Mouse (Mus musculus) embryonic facial prominence, embryonic 13.5 days (tissue): ENCODE measurements around the gene Gm44503. TPM values are rescaled to one million over a fixed set of nuclear protein-coding genes. Genes with fewer than 3 reads are reported as not detected.

Source experiments
- ATAC-seq: fragments of 200-750 bp; cut with Nextera tagmentation; 2 replicates; pipeline ENCODE4 v1.8.0; 2017; ENCODE audit warnings: low read depth; ENCODE audit not compliant: insufficient number of reproducible peaks, insufficient read depth, low FRiP score, low TSS enrichment
- H3K27ac ChIP-seq: fragments of 300-500 bp; sonication (generic); 2 replicates; pipeline ENCODE4 v1.5.1; 2015; ENCODE audit warnings: moderate library complexity, mild to moderate bottlenecking, inconsistent platforms
- H3K27me3 ChIP-seq: fragments of 300-500 bp; sonication (generic); 2 replicates; pipeline ENCODE4 v1.6.1; 2015; ENCODE audit warnings: mild to moderate bottlenecking, inconsistent platforms
- H3K36me3 ChIP-seq: fragments of 300-500 bp; sonication (generic); 2 replicates; pipeline ENCODE4 v1.6.1; 2015; ENCODE audit warnings: mild to moderate bottlenecking, inconsistent platforms
- H3K4me1 ChIP-seq: fragments of 300-500 bp; sonication (generic); 2 replicates; pipeline ENCODE4 v1.6.1; 2015; ENCODE audit warnings: inconsistent platforms
- H3K4me2 ChIP-seq: fragments of 300-500 bp; sonication (generic); 2 replicates; pipeline ENCODE4 v1.6.1; 2015; ENCODE audit warnings: moderate library complexity, mild to moderate bottlenecking, inconsistent platforms
- H3K4me3 ChIP-seq: fragments of 300-500 bp; sonication (generic); 2 replicates; pipeline ENCODE4 v1.5.1; 2015; ENCODE audit warnings: mild to moderate bottlenecking, inconsistent platforms
- H3K9ac ChIP-seq: fragments of 300-500 bp; sonication (generic); 2 replicates; pipeline ENCODE4 v1.6.1; 2015; ENCODE audit warnings: mild to moderate bottlenecking, inconsistent platforms
- H3K9me3 ChIP-seq: fragments of 300-500 bp; sonication (generic); 2 replicates; pipeline ENCODE4 v1.6.1; 2016; ENCODE audit warnings: inconsistent platforms
- WGBS: fragments of 180-500 bp; shearing (Covaris S2); methylation state at CpG from one replicate; pipeline ENCODE4 v1.1.7; 2015; ENCODE audit warnings: mixed read lengths; 5-methylcytosine and 5-hydroxymethylcytosine counted together
- polyA plus RNA-seq: library from polyadenylated mRNA; unstranded; fragments of >200 nt; fragmentation: Nextera tagmentation; extraction: Ambion mirVana; gene quantifications from 2 replicates; pipeline ENCODE4 v1.2.1, GENCODE M21; 2015

Gm44503 gene
- polyA plus RNA-seq: not detected in 2 replicates

GRCm38 (mm10) chr9:72958521-72959450 lies at the start of gene Gm44503, which contains the start of gene Dyx1c1:
Gene Gm44503 (plus strand): TSS chr9:72958852.
Gene Dyx1c1 (plus strand): TSS chr9:72958785.
- H3K4me3 ChIP-seq: peak within 1 kb of the TSS; percentile 64
- peak within 1 kb of the TSS; percentile 75 for H3K27ac ChIP-seq
- WGBS: 2% methylated on average over 43 of the region's 43 CpGs
- peaks cover 8% of the 10 kb centered on the region; the same call in 1 of the 2 replicates for H3K4me1 ChIP-seq
- ATAC-seq: peak; percentile 68; the same call in 1 of the 2 replicates
- H3K27me3 ChIP-seq: no peaks in the 10 kb centered on the region
- no peaks in the 10 kb centered on the region for H3K36me3 ChIP-seq
- H3K4me2 ChIP-seq: peak within 1 kb of the TSS; percentile 77
- H3K9me3 ChIP-seq: no peaks in the 10 kb centered on the region
- peak within 1 kb of the TSS; percentile 68 for H3K9ac ChIP-seq

- Histone ChIP-seq H3K36me3 (peaks cover 2% of the 10 kb centered on the region; the same call in 1 of the 2 replicates), H3K4me1 (peaks cover 19% of the 10 kb centered on the region), H3K4me2 (no peak overlapping the region), H3K9ac (no peak overlapping the region), H3K4me3 (no peak overlapping the region), H3K27ac (no peak overlapping the region), H3K9me3 (no peaks in the 10 kb centered on the region), H3K27me3 (no peaks in the 10 kb centered on the region)
- no peak for ATAC-seq
- WGBS: 88% methylated on average over 2 of the region's 2 CpGs
Measured at GRCm38 (mm10) chr9:72911381-72911780, 47.3 kb upstream of the Gm44503 start.

GRCm38 (mm10) chr9:72913551-72913950 lies 45.1 kb upstream of the Gm44503 start:
- ATAC-seq: no peak
- Histone ChIP-seq H3K27ac (no peak overlapping the region), H3K9me3 (no peaks in the 10 kb centered on the region), H3K4me2 (no peak overlapping the region), H3K27me3 (no peaks in the 10 kb centered on the region), H3K9ac (no peak overlapping the region), H3K4me3 (no peak overlapping the region), H3K36me3 (peaks cover 2% of the 10 kb centered on the region; the same call in 1 of the 2 replicates), H3K4me1 (peaks cover 8% of the 10 kb centered on the region; the same call in 1 of the 2 replicates)
- WGBS: 82% methylated on average over 6 of the region's 6 CpGs

- Histone ChIP-seq H3K36me3 (peaks cover 2% of the 10 kb centered on the region; the same call in 1 of the 2 replicates), H3K27me3 (no peaks in the 10 kb centered on the region), H3K9me3 (no peaks in the 10 kb centered on the region), H3K4me3 (no peak overlapping the region), H3K4me2 (no peak overlapping the region), H3K9ac (no peak overlapping the region), H3K4me1 (no peaks in the 10 kb centered on the region), H3K27ac (no peak overlapping the region)
- no peak for ATAC-seq
- WGBS: 60% methylated on average over 7 of the region's 7 CpGs
Measured at GRCm38 (mm10) chr9:72915728-72916127, 42.9 kb upstream of the Gm44503 start.

GRCm38 (mm10) chr9:72923068-72923467 lies 35.6 kb upstream of the Gm44503 start:
- no peaks in the 10 kb centered on the region for H3K9me3 ChIP-seq
- no peak overlapping the region for H3K9ac ChIP-seq
- peaks cover 24% of the 10 kb centered on the region for H3K4me1 ChIP-seq
- 83% methylated on average over 3 of the region's 3 CpGs for WGBS
- no peaks in the 10 kb centered on the region for H3K27me3 ChIP-seq
- no peak for ATAC-seq
- H3K36me3 ChIP-seq: no peaks in the 10 kb centered on the region
- H3K4me3 ChIP-seq: no peak overlapping the region
- H3K27ac ChIP-seq: no peak overlapping the region
- H3K4me2 ChIP-seq: no peak overlapping the region

GRCm38 (mm10) chr9:72925021-72925934 lies 33.4 kb upstream of the Gm44503 start, which contains the start of gene Pygo1:
Gene Pygo1 (plus strand): TSS chr9:72925645.
- peaks cover 24% of the 10 kb centered on the region for H3K4me1 ChIP-seq
- ATAC-seq: peak; percentile 74
- peaks cover 6% of the 10 kb centered on the region; the same call in 1 of the 2 replicates for H3K36me3 ChIP-seq
- no peaks in the 10 kb centered on the region for H3K27me3 ChIP-seq
- no peaks in the 10 kb centered on the region for H3K9me3 ChIP-seq
- peak within 1 kb of the TSS; percentile 97 for H3K27ac ChIP-seq
- H3K4me2 ChIP-seq: peak within 1 kb of the TSS; percentile 83
- under 1% methylated on average over 88 of the region's 108 CpGs for WGBS
- peak within 1 kb of the TSS; percentile 77 for H3K4me3 ChIP-seq
- H3K9ac ChIP-seq: peak within 1 kb of the TSS; percentile 98

- Histone ChIP-seq H3K9ac (peak overlapping the region; percentile 98), H3K36me3 (peaks cover 8% of the 10 kb centered on the region; the same call in 1 of the 2 replicates), H3K27me3 (no peaks in the 10 kb centered on the region), H3K27ac (peak overlapping the region; percentile 97), H3K4me1 (peaks cover 24% of the 10 kb centered on the region), H3K9me3 (no peaks in the 10 kb centered on the region), H3K4me3 (peak overlapping the region; percentile 77), H3K4me2 (peak overlapping the region; percentile 83)
- ATAC-seq: peak; percentile 16; the same call in 1 of the 2 replicates
- 0% methylated on average over 20 of the region's 20 CpGs for whole genome bisulfite sequencing
Measured at GRCm38 (mm10) chr9:72925935-72926258, 32.8 kb upstream of the Gm44503 start.

- Histone ChIP-seq H3K27me3 (no peaks in the 10 kb centered on the region), H3K9ac (no peak overlapping the region), H3K4me2 (no peak overlapping the region), H3K9me3 (0 out of 2 replicates have a peak, but pooled peaks cover 2% of the 10 kb centered on the region), H3K4me3 (no peak overlapping the region), H3K4me1 (peaks cover 20% of the 10 kb centered on the region), H3K36me3 (peaks cover 42% of the 10 kb centered on the region), H3K27ac (no peak overlapping the region)
- no peak for ATAC-seq
- WGBS: 75% methylated on average over 13 of the region's 13 CpGs
Measured at GRCm38 (mm10) chr9:72931166-72931790, 27.4 kb upstream of the Gm44503 start.

GRCm38 (mm10) chr9:72935309-72935708 lies 23.3 kb upstream of the Gm44503 start:
- Histone ChIP-seq H3K36me3 (peaks cover 36% of the 10 kb centered on the region), H3K9ac (no peak overlapping the region), H3K4me1 (peaks cover 6% of the 10 kb centered on the region), H3K9me3 (0 out of 2 replicates have a peak, but pooled peaks cover 2% of the 10 kb centered on the region), H3K4me2 (no peak overlapping the region), H3K27me3 (no peaks in the 10 kb centered on the region), H3K27ac (no peak overlapping the region), H3K4me3 (no peak overlapping the region)
- 85% methylated on average over 4 of the region's 4 CpGs for WGBS
- ATAC-seq: no peak

GRCm38 (mm10) chr9:72936301-72936700 lies 22.4 kb upstream of the Gm44503 start:
- Histone ChIP-seq H3K27me3 (no peaks in the 10 kb centered on the region), H3K4me1 (peaks cover 6% of the 10 kb centered on the region), H3K9ac (no peak overlapping the region), H3K36me3 (peaks cover 35% of the 10 kb centered on the region), H3K9me3 (0 out of 2 replicates have a peak, but pooled peaks cover 2% of the 10 kb centered on the region), H3K4me3 (no peak overlapping the region), H3K27ac (no peak overlapping the region), H3K4me2 (no peak overlapping the region)
- WGBS: 58% methylated on average over 2 of the region's 2 CpGs
- ATAC-seq: no peak

GRCm38 (mm10) chr9:72943424-72943823 lies 15.2 kb upstream of the Gm44503 start:
- Histone ChIP-seq H3K9ac (no peak overlapping the region), H3K4me3 (no peak overlapping the region), H3K9me3 (peaks cover 6% of the 10 kb centered on the region), H3K4me1 (no peaks in the 10 kb centered on the region; the same call in 1 of the 2 replicates), H3K27ac (no peak overlapping the region), H3K36me3 (peaks cover 43% of the 10 kb centered on the region), H3K4me2 (no peak overlapping the region), H3K27me3 (no peaks in the 10 kb centered on the region)
- no peak for ATAC-seq
- 63% methylated on average over 3 of the region's 3 CpGs for WGBS
